Mouse (Mus musculus) kidney, postnatal 25 days (tissue): ENCODE measurements around the gene Synj2bp.
"Not testable (repeated sequence)": the region's sequence is repeated elsewhere in the genome, so short reads cannot be mapped to it uniquely, and the experiment has no call there.

Experiments used
- DNase-seq, 2 experiments: peaks; one replicate each; pipeline ENCODE4 v3.0.0; 2021; ENCODE audit warnings: mixed read lengths in 2 of 2

The Synj2bp gene

DNA sequence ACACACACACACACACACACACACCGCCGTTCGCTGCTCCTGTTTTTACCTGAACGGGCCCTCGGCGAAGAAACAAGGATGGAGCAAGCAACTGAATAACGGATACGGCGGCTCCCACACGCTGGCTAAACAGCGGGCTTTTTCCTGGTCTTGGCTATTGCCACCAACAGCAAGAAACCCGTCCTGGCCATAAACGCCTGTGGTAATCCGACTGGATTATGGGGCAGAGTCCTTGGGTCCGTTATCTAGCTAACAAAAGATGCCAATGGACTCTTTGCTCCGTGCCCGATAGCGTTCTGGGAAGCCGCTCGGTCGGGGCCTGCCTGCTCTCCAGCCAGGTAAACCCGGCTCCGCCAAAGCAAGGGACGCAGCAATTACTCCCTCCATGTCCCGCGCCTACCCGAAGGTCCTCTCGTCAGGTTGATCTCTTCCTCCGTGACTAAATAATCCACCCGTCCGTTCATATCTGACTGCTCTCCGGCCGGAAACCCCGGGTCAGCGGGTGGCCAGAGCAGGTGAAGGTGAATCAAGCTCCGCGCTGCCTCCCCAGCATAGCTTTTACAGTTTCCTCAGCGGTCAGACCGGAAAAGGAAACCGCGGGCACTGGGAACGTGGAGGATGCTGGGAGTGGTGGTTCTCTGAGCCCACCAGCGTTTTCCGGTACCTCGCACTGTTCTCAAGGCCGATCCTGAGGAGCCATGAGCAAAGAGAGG lies at the start of gene Synj2bp, which contains the start of gene Gm20498:
TSS of gene Synj2bp (minus strand) at position 596 of the 713 bp plus-strand sequence.
TSS of gene Gm20498 (minus strand) at position 590 of the 713 bp plus-strand sequence.
- peak; percentile 89 to 94 for DNase-seq

DNA sequence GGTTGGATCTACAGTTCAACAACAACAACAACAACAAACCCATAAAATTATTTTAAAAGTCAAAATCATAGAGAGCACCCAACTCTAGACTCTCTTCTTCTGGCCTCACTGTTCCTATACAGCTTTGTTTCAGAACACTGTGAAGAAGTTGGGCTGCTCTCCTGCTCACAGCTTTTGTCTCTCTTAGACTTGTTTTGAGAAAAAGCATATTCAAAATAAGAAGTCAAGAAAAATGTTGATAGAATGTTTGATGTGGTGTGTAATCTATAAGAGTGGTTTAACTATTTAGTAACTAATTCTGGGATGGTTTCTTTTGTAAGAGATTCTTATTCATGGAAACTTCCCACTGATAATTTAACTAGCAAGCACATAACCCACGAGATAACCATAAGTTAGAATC lies 35.7 kb upstream of the Synj2bp start, which contains the start of gene Adam21:
TSS of gene Adam21 (minus strand) at position 101 of the 400 bp plus-strand sequence.
- DNase-seq: no peak

DNA sequence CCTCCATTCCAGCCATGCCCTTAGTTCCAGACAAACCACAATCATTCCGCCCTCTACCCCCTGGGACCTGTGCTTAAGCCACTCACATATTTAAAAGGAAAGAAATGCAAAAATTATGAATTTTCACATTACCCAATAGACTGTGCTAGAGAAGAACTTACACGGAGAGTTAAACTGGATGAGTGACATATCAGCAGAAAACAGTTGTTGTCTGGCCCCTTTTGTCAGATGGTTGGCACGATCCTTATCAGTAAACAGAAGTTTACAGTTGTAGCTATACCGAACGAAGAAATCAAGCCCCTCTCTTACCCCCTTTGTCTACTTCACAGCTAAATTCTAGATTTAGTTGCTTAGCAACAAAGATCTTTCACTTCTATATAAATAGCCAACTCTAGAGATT lies 35.2 kb upstream of the Synj2bp start:
- no peak for DNase-seq

DNA sequence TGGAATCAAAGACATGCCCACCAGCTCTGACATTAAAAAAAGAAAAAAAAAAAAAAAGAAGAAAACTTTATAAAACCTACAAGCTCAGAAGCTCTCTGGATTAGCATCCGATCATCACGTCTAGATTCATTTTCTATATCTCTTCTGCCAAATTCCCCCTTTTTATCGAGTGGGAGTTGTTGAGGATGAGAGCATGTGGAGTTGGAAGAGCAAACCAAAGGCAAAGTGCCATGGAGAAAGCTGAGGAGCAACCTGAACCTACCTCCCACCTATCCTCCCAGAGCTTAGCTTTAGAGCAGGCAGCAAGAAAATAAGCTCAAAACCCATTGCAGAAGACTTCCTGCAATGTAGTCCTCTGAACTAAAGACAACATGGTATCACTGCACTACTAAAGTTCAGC lies 31.5 kb upstream of the Synj2bp start:
- DNase-seq: no peak

DNA sequence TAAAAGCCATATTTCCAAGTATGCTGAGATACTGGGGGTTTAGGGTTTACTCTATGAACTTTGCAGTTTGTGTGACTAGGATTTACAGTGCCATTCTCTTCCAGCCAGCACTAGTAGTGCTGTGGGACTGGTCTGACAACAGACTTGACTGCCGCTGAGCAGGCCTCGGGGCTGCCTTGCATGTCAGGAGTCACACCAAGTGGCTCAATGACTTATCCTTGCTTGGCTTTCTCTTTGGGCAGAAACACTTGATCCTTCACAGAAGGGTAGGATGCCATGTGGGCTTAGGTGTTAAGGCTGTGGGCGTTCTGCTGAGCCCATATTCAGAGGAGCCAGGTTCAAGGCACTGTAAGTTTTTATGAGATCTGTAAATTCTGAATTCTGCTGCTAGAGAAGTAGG lies 16.6 kb upstream of the Synj2bp start:
- DNase-seq: no peak

DNA sequence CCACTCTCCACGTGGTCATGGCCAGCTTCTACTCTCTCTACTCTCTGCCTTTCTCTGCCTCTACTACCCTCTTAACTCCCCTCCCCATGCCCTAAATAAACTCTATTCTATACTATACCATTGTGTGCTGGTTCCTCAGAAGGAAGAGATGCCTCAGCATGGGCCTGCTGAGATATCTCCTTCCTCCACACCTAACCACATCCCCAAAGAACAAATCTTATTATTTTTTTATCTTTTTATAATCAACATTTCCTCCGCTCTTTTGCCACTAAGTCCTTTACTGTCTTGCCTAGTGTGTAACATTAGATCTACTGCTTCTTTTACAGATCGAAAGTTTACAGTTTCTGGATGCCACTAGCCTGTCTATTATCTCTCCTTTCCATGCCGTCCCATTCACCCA lies 14.5 kb upstream of the Synj2bp start:
- DNase-seq: no peak

DNA sequence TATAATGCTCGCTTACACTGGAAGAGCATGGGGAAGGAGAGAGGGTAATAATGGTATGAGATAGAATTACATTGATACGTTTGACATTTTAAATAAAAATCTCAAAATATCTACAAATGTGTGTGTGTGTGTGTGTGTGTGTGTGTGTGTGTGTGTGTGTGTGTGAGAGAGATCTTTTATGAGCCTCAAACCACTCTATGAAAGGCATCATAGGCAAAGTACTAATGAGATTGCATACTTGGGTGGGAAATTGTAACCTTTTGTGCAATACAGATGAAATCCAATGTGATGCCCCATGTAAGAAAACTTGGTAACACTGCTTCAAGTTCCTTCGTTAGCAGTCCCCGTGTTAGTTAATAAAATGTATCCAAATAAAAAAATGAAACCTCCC lies 313 bp upstream of the Synj2bp start:
- DNase-seq: no peak

DNA sequence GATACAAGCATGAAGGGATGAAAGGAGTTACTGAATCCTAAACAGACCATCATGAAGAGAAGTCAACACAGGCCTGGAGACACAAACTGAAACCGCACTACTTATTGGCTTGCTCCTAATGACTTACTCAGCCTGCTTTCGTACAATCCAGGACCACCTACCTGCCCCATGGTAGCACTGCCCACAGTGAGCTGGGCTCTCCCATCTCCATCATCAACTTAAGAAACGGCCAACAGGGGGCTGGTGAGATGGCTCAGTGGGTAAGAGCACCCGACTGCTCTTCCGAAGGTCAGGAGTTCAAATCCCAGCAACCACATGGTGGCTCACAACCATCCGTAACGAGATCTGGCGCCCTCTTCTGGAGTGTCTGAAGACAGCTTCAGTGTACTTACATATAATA lies 2.1 kb downstream of the Synj2bp start:
- not testable (repeated sequence) for DNase-seq

DNA sequence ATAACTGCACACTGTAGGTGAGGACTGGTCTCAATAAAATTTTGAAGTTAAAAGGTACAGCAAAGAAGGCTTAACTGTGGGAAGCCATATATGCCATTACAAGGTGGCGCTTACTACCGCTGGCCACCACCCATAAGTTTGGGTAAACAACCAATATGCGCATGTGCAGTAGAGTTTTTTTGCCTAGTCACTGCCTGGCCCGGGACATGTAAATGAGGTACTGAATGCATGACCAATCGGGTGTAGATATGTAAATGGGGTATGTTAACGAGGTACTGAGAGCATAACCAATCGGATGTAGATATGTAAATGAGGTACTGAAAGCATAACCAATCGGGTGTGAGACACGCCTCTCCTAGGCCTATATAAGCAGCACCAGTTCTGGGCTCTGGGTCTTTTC lies 35.8 kb downstream of the Synj2bp start:
- not testable (repeated sequence) for DNase-seq

DNA sequence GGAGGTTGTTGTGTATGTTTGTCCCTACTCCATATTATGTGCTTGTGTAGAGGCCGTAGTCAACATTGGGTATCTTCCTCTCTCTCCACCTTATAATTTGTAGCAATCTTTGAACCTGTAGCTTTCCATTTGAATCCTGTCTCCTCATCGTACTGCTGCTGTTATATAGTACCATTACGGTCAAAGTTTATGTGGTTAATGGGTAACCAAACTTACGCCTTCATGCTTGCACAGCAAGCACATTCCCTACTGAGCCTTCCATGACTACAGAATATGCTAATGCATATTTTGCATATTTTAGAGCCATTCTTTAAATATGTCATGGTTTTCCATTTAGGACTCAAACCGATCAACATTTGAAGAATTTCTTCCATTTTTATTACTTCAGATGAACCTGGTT lies 42.2 kb downstream of the Synj2bp start:
- no peak for DNase-seq

DNA sequence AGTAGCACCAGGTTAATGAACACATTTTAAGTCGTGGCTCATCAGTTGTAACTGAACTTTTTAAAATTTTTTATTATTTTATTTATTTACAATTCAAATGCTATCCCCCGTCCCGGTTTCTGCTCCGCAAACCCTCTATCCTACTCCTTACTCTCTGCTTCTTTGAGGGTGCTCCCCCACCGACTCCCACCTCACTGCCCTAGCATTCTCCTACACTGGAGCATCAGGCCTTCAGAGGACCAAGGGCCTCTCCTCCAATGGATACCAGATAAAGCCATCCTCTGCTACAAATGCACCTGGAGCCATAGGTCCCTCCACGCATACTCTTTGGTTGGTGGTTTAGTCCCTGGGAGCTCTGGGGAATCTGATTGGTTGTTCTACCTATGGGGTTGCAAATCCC lies 47.4 kb downstream of the Synj2bp start:
- DNase-seq: no peak

DNA sequence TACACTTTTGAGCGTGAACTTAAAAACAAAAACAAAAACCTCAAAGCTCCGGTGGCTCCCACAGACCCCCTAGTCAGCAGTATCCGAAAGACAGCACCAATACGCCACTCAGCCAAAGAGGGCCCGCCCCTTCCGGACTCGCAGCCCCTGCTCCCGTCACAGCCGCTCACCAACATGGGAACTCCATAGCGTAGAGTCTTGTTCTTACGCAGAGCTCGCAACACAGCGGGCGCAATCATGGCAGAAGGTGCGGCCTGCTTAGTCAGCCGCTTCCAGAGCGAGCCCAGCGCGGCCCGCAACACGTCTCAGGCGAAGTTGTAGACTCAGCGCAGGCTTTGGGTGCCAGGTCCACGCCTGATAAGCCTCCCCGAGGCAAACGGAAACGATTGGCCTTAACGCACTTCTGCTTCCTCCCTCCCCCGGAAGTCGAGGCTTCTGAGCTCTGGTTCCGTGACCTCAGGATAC lies 48.0 kb downstream of the Synj2bp start, which contains the start of gene Cox16:
TSS of gene Cox16 (minus strand) at position 401 of the 465 bp plus-strand sequence.
- peak; percentile 89 to 93 for DNase-seq

DNA sequence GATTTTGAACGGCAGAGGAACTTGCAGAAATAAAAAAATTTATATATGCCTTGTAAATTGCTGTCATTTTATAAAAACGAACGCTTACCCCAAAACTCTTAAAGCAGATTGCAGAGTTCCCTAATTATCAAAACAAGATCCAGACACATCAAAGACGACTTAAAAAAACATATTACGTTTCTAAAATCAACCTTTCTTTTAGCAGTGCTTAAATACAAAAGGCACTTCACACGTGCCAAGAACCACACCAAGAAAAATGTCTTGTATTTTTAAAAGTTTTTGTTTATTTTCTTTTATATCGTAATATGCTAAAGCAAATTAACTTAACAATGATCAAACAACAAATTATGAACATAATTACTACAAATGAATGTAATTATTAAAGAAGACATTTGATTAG lies 48.5 kb downstream of the Synj2bp start:
- no peak for DNase-seq

DNA sequence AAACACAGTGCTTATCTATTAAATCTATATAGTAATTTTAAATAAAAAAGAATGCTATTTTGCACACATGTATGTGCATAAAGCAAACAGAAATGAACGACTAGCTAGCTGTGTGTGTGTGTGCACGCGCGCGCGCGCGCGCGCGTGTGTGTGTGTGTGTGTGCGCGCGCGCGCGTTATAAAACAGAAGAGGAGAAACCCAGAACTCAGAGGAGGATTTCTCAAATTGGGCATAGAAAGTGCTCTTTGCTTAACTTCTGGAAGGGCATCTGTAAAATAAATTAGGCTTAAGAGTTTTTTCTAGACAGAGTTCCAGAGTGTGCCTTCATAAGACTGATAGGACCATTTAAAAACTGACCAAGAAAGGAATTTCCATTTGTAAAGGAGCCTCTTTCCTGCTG lies 49.1 kb downstream of the Synj2bp start:
- DNase-seq: no peak

DNA sequence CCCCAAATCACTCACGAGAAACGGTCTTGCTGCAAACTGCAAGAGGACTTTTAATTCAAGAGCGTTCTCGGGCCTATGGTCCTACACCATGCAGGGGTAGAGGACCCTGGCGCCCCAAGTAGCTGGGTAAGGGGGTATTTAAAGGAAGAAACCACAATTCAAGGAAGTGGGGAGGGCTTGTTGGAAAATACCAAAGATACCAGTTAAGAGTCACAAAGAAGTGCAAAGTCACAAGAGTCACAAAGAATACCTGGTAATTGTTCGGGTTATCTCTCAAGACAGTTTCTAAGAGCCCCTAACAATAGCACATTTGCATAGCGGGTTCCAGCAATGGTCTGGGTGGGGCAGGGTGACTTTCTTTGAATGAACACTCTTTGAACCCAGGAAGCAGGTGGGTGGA lies 73.7 kb downstream of the Synj2bp start:
- DNase-seq: not testable (repeated sequence)
